Mouse (Mus musculus) thymus, postnatal 0 days (tissue): ENCODE measurements around the gene Rcvrn. TPM values are rescaled to one million over a fixed set of nuclear protein-coding genes. Genes with fewer than 3 reads are reported as not detected.

Experiments used
- DNase-seq: peaks from one replicate; pipeline ENCODE4 v3.0.0-alpha.2; 2015; ENCODE audit warnings: low spot score
- polyA plus RNA-seq: library from polyadenylated mRNA; unstranded; fragments of >200 nt; fragmentation: Nextera tagmentation; extraction: Ambion mirVana; gene quantifications from 2 replicates; pipeline ENCODE4 v1.2.1, GENCODE M21; 2015

The Rcvrn gene
- 0.45 and 0.74 TPM in 2 replicates for polyA plus RNA-seq

DNA sequence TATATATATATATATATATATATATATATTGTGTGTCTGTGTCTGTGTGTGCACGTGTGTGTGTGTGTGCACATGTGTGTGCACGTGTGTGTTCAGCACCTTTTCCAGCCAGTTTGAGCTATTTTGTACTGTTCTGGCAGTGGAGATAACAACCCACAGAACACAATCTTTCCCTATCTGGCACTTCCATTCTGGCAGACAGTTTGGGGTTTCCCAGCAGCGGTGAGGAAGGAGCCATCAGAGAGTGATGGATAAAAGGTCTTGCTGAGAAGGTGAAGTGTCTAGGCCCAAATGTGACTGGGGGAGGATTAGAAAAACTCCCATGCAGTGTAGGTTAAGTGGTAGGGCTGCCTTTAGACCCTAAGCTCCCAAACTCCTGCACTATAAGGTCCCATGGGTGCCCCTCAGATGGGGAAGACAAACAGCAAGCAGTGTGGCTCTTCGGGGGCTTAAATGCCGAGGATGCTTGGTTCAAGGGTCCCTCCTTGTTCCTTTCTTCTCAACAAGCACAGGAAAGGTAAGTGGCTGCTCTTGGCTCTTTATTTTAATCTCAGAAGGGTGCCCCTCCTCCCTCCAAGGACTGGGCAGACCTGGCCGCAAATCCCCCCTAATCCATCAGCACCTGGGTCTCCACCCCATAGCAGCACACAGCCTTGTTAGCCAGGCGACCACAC, at the start of gene Rcvrn:
Gene Rcvrn, plus strand, starts transcription at position 624 of the 674 bp plus-strand sequence.
- DNase-seq: no peak

DNA sequence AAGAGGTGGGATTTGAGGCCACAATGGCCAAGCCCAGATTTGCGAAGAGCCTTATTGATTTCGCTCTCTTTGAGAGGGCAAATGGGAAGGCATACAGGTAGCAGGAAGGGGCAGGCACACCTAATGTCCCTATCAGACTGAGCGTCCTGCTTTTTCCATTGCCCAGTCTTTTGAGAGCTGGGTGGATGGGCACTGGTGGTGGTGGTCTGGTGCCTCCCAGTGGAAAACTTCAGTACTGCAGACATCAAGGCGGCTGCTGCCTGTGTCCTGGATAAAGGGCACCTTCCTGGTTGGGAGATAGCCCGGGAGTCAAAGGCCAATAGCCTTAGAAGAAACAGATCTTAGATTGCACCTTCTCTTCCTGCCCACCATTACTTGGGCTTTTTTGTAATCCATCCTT, 47.4 kb upstream of the Rcvrn start:
- DNase-seq: peak; percentile 24

DNA sequence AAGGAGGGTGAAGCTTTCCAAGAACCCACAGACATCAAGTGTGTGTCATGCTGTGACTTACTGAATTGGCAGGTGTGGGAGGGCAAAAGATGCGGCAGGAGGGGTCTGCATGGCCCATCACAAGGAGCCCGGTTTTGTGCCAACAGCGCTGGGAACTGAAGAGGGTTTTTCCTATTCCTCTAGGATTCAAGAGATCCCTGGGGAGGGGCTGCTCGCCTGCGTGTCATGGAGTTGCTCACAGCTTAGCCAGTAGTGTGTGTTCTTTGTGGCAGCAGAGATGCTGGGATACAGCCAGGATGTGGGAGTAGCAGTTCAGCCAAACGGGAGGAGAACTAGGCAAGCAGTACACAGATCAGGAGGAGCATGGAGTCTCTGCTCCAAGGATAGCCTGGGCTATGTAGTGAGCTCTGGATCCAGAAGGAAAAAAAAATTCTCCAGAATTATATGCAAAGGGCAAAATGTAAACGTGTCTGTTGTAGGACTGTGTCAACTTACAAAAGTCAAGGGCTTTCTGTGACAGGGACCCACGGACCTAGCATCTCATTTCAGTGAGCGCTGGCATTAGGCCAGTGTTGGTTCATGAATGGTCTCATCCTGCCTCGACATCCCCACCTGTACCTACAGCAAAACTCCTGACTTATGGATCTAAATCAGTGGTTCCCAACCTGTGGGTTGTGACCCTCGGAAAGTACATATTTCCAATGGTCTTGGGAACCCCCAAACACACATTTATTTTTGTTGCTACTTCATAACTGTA, 46.3 kb upstream of the Rcvrn start:
- no peak for DNase-seq

DNA sequence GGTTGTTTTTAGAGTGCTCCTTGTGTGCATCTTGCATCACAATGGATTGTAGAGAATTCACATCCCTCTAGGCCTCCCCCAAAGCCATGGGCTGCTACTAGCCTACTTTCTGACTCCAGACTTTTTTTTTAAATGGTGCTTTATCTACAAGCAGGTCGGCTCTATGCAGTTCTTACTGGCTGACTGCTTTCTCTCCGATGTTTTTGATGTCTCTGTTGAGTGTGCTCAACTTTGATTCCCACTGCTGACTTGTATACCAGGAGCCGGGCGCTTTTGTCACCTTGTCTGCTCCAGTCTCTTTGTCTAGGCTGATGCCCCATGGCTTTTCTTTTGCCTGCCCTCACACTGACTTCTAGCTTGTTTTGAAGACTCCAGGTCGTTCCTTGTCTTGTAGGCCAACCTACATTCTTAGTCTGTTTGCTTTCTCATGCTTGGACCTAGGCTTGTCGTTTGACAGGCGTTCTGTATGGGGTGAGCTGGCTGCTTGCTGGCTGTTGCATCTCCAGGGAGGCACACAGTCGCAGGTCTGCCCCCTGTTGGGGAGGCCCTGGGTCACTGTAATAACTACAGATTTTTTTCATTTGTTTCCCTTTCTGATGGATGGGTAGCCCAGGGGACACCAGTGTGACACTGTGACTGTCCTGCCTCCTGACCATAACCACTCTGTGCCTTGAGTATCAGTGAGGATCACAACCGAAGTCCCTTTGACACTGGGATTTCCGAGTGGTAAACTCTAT, 45.0 kb upstream of the Rcvrn start:
- DNase-seq: no peak

DNA sequence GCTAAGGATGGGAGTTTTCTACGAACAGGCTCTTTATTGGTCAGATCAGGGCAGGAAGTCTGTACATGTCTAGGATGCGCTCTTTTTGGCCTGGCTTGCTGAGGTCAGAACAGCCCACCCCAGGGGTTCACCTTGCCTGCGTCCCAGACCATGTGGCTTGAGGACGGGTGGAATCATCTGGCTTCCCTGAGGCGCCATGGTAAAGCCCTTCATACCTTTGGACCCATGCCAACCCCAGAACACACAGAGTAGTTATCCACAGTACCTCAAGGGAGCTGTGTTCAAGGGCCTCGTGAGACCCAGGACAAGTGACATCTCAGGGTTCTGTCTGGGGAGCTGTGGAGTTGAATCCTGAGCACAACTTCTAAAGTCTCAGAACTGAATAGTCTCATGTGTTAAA, 43.4 kb upstream of the Rcvrn start:
- no peak for DNase-seq

DNA sequence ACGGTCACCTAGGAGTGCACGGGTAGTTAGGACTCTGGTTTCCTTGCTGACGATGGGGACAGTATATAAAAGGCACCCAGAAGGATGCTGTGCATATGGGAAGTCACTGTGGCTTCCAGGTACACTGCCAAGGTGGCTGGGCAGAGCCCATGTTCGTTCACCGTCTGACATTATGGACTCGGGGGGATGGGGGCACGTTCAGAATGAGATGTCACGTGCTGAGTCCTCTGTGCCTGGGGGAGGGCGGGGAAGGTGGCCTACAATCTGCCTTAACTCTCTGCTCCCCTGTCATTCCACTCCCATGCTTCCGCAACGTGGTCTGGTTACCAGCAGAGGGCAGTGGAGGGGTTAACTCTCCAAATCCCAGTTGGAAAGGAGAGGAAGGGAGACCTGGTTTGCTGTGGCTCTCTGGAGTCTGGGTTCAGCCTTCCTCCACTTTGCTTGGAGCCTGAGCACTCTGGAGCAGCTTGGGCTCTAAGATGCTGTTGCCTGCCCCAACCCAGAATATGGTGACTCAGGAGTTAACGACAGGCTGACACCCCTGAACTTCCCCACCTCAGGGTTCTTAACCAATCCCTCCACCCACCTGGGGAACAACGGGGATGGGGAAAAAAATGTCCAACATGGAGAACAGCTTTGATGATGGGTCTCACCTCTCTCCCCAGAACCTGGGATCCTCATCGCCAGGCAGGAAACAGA, 42.8 kb upstream of the Rcvrn start:
- DNase-seq: no peak

DNA sequence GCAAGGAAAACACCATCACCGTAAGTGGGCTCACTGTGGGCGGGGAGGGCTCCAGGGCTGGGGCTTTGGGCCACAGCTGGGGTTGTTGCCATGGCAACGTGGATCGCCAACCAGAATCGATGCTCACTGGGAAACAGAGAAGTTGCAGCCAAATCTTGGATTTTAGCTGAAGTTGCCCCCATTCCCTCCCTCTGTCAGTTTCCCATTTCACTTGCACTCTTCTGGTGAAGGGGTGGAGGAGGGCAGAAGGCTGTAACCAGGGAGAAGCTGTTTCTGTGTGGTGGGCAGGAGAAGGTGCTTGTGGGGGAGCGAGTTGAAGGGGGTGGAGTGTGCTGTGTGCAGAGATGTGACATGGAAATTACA, 42.3 kb upstream of the Rcvrn start:
- DNase-seq: no peak

DNA sequence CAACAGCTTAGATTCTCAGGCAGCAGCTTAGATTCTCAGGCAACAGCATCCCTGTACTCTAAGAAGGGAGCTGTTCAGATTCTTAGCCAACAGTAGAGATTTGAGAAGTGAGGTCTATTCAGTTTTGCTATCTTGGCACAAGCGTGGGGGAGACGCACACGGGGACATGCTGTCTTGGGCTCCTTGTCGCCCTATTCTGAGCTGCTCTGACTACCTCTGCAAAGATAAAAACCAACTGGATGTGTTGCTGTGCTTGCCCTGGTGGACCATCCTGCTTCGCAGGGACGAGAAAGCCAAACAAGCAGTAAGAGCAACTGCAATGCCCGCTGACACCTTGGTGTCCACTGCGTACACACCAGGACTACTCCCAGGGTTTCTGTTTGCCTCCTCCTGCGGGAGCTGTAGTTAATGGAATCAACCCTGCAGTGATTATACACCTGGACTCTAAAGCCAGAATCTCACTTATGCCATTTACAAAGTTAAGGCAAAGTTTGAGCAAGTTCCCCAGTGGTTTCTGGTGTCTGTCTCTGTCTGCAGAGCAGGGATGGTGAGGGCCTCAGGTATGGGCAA, 41.5 kb upstream of the Rcvrn start:
- no peak for DNase-seq

DNA sequence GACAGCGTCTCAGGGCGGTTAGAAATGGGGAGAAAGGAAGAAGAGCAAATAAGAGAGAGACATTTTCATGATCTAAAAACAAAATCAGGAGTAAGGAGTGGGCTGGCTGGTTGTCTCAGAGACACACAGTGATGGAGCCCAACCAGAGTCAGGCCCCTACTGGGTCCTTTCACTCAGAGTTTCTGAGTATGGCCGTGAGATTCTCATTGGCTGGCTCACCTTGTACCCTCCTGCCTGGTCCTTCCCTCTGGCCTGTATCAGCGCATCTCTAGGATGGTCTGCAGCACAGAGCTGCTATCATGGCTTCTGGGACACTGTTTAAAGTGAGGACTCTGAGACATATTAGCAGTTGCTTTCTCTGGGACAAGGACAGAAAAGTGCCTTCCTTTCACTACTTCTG, 40.6 kb upstream of the Rcvrn start:
- DNase-seq: no peak

DNA sequence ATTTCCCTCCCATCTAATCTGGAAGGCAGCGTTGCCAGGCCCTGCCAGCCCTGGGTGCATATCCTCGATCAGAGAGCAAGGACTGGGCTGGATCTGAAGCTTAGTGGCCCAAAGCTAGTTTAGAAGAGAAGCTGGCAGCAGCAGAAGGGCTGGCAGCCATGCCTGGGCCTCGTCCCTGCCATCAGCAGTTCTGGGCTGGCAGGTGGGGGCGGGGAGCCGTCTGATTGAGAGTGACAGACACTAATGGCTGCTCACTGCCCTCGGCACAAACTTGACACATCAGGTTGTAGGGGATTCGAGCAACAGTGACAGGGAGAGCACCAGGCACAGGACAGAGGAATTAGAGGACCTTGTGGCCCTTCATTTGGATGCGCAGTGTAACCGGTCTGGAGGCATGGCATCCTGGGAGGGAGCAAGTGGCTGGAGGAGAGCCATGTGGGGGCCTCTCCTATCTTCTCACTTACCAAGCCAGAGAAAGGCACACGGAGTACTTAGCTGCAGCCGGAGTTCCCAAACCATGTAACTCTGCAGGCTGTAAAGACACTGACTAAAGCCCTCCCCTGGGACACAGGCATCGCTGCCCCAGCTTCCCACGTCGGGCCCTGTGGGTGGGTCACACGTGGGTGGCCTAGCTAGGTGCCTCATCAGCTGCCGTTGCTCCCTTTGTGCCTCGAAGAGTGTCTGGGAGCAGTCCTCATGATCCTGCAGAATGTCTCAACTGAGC, 39.7 kb upstream of the Rcvrn start:
- no peak for DNase-seq

DNA sequence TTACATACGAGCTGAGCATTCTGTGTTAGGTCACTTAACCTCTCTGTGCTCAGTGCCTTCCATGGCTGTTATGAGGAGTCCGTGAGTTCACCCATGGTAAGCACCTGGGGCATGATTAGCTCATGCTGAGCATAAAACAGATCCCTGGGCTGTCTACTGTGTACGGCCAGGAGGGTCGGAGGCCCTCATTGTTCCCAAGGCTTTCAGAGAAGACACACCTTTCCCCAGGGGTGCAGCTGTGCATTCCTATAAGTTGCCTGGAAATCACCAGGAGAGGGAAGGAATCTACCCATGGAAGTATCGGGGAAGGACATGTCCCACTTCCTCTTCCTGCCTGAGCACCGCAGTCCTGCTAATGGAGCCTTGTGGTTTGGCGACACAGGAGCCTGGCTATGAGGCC, 38.8 kb upstream of the Rcvrn start:
- DNase-seq: no peak

DNA sequence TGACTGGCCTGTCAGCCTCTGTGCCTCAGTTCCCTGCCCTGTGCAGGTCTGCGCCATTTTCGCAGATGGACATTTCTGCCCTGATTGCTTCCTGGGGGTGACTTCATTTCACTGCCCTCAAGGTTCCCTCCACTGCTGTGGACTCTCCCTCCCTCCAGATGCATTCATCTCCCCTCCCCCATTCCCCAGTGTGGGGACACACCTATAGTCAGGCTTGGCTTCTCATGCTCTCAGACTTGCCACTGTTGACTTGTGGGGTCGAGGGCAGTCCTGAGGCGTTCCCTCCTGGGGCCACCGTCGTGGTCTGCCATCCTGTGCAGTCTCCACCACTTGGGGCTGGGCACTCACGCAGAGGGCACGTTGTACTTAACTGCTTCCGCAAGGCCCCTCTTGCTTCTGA, 38.3 kb upstream of the Rcvrn start:
- no peak for DNase-seq

DNA sequence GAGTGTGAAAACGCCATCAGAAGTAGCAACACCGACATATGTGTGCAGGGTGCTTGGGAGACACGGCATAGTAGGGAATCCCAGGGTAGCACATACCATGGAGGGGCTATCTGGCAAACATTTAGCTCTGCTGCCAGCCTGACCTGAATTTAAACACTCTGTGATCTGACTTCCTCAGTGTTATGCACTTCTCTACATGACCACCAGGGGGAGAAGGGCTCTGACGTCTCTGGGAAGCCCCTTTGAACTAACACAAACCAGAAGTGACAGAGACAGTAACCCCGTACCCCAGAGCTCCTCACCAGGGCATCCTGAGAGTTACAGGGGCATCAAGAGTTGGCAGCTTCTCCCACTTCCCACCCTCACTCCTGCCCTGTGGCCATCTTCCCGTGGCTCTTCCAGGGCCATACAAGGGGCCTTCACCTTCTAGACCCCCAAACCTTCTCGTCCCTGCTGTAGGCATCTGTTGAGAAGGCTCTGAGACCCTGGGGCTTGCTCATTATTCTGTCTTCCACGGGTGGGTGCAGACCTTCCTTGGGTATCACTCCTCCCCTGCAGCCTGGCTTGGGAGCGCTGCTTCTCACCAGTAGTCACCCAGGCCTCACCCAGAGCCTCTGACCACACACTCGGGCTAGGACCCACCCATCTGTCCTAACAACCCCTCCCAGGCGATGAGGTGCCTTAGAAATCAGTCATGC, 37.3 kb upstream of the Rcvrn start:
- DNase-seq: peak; percentile 75

DNA sequence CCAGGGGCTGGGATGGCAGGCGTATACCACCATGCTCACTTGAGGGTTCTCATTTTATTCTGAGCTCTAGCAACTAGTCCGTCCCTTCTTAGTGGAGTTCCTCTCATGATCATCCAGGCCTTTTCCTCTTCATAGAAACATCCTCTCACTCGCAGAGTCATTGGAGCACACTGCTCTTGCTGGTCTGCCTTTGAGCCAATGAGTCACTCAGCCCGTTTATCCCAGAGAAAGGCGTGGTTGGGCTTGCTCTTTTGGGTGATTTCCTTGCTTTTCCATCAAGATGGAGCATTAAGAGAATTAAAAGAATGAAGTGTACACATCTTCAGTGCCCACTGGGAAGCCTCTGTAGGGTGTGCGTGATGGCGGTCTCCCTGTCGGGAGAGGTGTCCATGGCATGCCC, 33.7 kb upstream of the Rcvrn start:
- no peak for DNase-seq

DNA sequence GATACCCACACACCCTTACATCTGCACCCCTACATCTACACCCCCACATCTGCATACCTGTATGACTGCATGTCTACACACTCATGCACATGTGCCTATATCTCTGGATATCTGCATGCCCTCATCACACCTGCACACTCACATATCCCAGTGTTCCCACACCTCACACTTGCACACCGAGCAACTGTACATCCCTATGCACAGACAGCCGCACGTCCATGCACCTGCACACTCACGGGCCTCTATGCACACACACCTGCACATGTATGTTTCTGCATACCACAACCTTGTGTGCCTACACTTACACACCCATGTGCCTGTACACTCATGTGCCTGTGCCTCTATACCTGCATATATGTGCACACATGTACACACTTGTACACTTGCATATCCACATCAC, 31.7 kb upstream of the Rcvrn start:
- no peak for DNase-seq

DNA sequence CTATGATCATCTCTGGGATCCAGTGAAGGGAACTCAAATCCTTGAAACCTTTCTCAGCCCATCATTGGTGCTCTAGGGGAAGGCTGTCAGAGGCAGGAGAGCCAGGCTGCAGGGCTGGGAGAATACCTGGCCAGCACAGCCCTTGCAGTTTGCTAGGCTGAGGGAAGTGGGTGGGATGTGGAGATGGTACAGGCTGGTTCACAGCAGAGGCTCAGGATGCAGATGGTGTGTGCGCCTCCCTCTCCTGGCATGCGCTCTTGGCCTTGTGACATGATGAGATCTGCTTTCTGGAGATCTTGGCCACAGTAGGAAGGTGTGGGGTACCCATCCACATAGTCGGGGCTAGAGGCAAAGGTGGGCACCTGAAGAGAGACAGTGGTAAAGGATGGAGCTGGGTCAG, 30.9 kb upstream of the Rcvrn start:
- DNase-seq: no peak

DNA sequence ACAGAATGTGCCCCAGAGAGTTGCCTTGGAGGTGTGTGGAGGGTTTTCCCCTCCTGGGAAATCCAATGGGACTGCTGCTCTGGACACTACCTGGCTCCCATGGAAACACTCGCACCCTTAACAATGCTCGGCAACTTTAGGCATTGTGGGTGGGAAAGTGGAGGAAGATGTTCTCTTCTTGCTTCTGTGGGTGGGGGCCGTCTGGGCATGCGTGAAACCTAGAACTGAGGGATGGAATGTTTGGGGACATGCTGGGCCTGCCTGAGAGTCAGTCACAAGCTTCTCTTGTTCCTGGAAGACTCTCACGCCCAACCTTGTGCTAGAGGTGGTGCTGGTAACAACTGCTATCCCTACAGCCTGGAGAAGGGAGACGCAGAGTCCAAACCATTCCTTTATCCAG, 30.2 kb upstream of the Rcvrn start:
- no peak for DNase-seq

DNA sequence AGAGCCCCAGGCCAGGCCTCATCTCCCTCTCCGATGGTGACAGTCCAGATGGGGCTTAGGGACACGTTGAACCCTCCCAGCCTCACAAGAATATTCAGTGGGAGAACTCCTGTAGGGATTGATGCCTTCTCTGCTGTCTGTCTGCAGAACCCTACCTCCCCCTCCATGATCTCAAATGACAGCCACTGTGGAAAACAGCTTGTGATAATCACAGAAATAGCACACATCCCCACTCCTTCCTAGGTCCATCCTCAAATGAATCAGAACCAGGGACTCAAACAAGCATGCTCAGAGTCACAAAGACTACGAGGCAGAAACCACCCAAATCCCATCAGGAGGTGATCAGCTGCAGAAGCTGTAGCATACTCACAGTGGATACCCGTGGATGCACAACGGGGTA, 29.0 kb upstream of the Rcvrn start:
- no peak for DNase-seq

DNA sequence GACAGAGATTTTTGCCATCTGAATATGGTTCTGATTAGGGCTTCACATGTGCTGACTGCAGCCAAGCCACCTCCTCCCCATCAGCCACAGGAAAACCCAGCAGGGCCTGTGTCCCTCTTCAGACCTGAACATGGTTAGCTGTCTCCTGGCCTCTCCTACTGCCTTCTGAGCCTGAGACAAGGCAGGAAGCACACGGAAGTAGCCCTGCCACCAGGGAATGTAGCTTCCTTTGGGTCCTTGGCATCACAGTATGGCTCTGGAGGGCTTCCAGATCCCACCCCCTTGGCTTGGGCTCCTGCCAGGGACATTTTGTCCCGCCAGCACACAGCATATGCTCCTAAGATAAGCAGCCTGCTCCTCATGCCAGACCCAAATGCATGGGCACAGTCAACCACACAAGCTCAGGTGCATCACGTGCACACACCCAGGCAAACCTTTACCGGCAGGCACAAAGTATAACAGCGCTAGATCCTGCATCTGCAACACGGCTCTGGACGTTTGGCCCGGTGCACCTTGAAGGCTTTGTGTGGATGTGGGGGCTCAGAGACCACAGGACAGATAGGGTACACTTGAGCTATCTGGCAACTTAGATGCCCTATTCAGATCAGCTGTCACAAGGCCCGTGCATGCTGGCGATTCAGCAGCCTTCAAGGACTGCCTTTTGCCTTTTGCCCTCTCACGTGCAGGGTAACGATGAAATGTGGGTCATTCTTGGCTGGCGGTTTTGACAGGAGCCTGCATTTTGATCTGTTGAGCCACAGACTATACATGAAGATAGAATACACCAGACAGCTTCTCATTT, 27.4 kb upstream of the Rcvrn start:
- DNase-seq: no peak
